Mouse (Mus musculus): ENCODE results near the gene Nkx2-4. TPM values are rescaled to one million over a fixed set of nuclear protein-coding genes. Genes with fewer than 3 reads are reported as not detected.

Nkx2-4 gene
- polyA plus RNA-seq, 1 experiment from 2014 or later, result not detected

- ChIA-PET POLR2A (no interaction called here), CTCF (interaction anchor here (0.7 to 1.4 kb wide), 3 partner anchors 10 to 26 kb away, joined by 3 to 5 read pairs (median 4); no protein-coding TSS in a partner anchor)
- in situ Hi-C loops (cut with MboI; ENCODE audit: low pct_unique_long_range_greater_than_20kb), result no loop called here
- DNase-seq (ENCODE audit: low read depth, low spot score) (no peak), ATAC-seq (no peak)
- H3K27me3 ChIP-seq, result no peaks in the 10 kb centered on the region
- no peak for TF ChIP-seq CTCF (IDR thresholded peaks at IDR 0.05)
Measured at GRCm38 (mm10) chr2:147070305-147070704, 14.9 kb downstream of the Nkx2-4 start.

- TF ChIP-seq CTCF (IDR thresholded peaks at IDR 0.05), result no peak
- ChIA-PET POLR2A (no interaction called here), CTCF (interaction anchor here (1.0 to 1.5 kb wide), 3 partner anchors 25 to 114 kb away, joined by 3 read pairs; no protein-coding TSS in a partner anchor)
- H3K27me3 ChIP-seq, result no peaks in the 10 kb centered on the region
- no peak for DNase-seq (ENCODE audit: low read depth, low spot score)
- in situ Hi-C loops (cut with MboI; ENCODE audit: low pct_unique_long_range_greater_than_20kb), result loop anchor here (10.0 kb wide), 1 partner anchor 1144 kb away; no protein-coding TSS in a partner anchor
- no peak for ATAC-seq
Measured at GRCm38 (mm10) chr2:147069077-147069476, 16.2 kb downstream of the Nkx2-4 start.

- H3K27me3 ChIP-seq, result no peaks in the 10 kb centered on the region
- in situ Hi-C loops (cut with MboI; ENCODE audit: low pct_unique_long_range_greater_than_20kb), result loop anchor here (10.0 kb wide), 1 partner anchor 1143 kb away; no protein-coding TSS in a partner anchor
- no peak for TF ChIP-seq CTCF (IDR thresholded peaks at IDR 0.05)
- no peak for ATAC-seq
- CTCF ChIA-PET, result interaction anchor here (1.2 to 1.8 kb wide), 2 partner anchors 12 to 14 kb away, joined by 4 to 6 read pairs; no protein-coding TSS in a partner anchor
- DNase-seq (ENCODE audit: low read depth, low spot score), result no peak
- POLR2A ChIA-PET, result no interaction called here
Measured at GRCm38 (mm10) chr2:147067480-147068246, 17.6 kb downstream of the Nkx2-4 start.

- TF ChIP-seq CTCF (IDR thresholded peaks at IDR 0.05), result no peak
- CTCF ChIA-PET, result interaction anchor here (0.9 to 2.0 kb wide), 3 partner anchors 11 to 24 kb away, joined by 3 to 4 read pairs (median 3); no protein-coding TSS in a partner anchor
- ATAC-seq (no peak), DNase-seq (ENCODE audit: low read depth, low spot score) (no peak)
- H3K27me3 ChIP-seq, result no peaks in the 10 kb centered on the region
- POLR2A ChIA-PET, result no interaction called here
- in situ Hi-C loops (cut with MboI; ENCODE audit: low pct_unique_long_range_greater_than_20kb), result no loop called here
Measured at GRCm38 (mm10) chr2:147053229-147053892, 31.9 kb downstream of the Nkx2-4 start.

- ATAC-seq (no peak), DNase-seq (ENCODE audit: low read depth, low spot score) (no peak)
- POLR2A ChIA-PET, result no interaction called here
- no peaks in the 10 kb centered on the region for H3K27me3 ChIP-seq
- in situ Hi-C loops (cut with MboI; ENCODE audit: low pct_unique_long_range_greater_than_20kb), result no loop called here
- TF ChIP-seq CTCF (IDR thresholded peaks at IDR 0.05), result no peak
- CTCF ChIA-PET, result interaction anchor here (1.2 to 1.5 kb wide), 2 partner anchors 15 to 16 kb away, joined by 3 to 5 read pairs; no protein-coding TSS in a partner anchor
Measured at GRCm38 (mm10) chr2:147047051-147047450, 38.2 kb downstream of the Nkx2-4 start.

GRCm38 (mm10) chr2:147035864-147036263 is 49.4 kb downstream of the Nkx2-4 start:
- POLR2A ChIA-PET, result no interaction called here
- ATAC-seq, result no peak
- TF ChIP-seq CTCF (IDR thresholded peaks at IDR 0.05), result no peak
- no peak for DNase-seq (ENCODE audit: low read depth, low spot score)
- in situ Hi-C loops (cut with MboI; ENCODE audit: low pct_unique_long_range_greater_than_20kb), result no loop called here
- CTCF ChIA-PET, result interaction anchor here (0.8 to 3.1 kb wide), 2 partner anchors 25 to 77 kb away, joined by 3 to 10 read pairs; no protein-coding TSS in a partner anchor
- no peaks in the 10 kb centered on the region for H3K27me3 ChIP-seq

Other genes with a start within 250 kb of the Nkx2-4 start
- gene Kiz, start 229.6 kb downstream of the Nkx2-4 start, polyA plus RNA-seq (2021), result 50.6 TPM
- 85.6 TPM for gene Xrn2, start 72.4 kb downstream of the Nkx2-4 start, polyA plus RNA-seq (2021)
- not detected for gene Nkx2-2, start 108.8 kb upstream of the Nkx2-4 start, polyA plus RNA-seq (2021)